18 mouse cellular contexts compared by ENCODE assay signal in the genomic region with DNA sequence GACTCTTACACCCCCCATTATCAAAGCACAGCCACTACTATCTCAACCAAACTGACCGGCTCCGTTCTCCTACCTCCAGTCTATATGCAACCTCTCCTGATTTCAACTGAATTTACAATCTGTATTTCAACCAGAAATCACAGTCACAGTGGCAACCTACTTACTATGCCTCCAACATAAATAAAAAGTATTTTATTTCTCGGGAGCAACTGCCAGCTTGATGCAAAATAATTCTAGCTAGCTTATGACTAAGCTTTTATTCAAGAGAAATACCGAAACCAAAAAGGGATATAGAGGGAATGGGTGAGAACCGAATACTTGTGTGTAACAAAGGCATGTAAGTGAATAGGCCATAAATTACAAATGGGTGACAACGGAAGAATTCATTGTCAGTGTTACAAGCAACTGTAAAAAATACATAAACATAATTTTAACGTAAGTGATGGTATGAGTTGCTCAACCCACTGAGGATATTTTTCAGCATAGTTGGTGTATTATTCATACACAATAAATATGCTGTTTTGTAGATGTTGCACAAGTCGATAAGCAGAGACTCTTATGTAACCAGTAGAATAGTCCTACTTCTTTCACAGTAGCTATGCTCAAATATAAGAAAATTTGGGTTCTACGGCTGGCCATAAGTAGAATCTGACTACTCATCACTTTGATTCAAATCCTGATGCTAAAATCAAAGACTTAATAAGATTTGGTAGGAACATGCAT.
DNase-seq lines count a peak whose midpoint lies in the region; ATAC-seq and TF ChIP-seq lines count a peak whose summit lies in the region.
"Had no signal": no experiment of that assay in that cellular context is flagged by ENCODE, and none has a peak within 500 bp of the region (broad histone marks: within the 10 kb centered on the region; RNA-seq: fewer than 3 reads in every experiment).

No protein-coding gene starts in this region.

- DNase-seq in layer of hippocampus, adult 2 months (ENCODE audit: low spot score in 2 of 2), result no peak
- DNase-seq in layer of hippocampus, adult 11-12 months (ENCODE audit: low spot score), result no peak
- peak; percentile 79 for DNase-seq in lung, postnatal 0 days (ENCODE audit: low spot score)
- no peak for DNase-seq in lung, postnatal 4 days
- peak; percentile 51 for DNase-seq in brain, adult 2 months (ENCODE audit: low read depth, low spot score)
- DNase-seq in heart, adult 8-10 months (ENCODE audit: low spot score), result no peak
- no peak for DNase-seq in layer of hippocampus, adult 9-11 months
- DNase-seq: adrenal gland, postnatal 10 days; forebrain, postnatal 0 days; gastrocnemius, postnatal 10 days; gastrocnemius, postnatal 36 days; heart, adult 2 months had no signal

- peak overlapping the region; percentile 62 for H3K27ac ChIP-seq in layer of hippocampus, adult 2 months
- no peak overlapping the region for H3K27ac ChIP-seq in lung, postnatal 0 days (ENCODE audit: low read length)
- H3K27ac ChIP-seq in olfactory bulb, adult 2 months (ENCODE audit: insufficient read depth, low read depth, low read length), result peak overlapping the region; percentile 27; the same call in 1 of the 2 replicates
- H3K27ac ChIP-seq: heart, adult 2 months; hindbrain, embryonic 12.5 days; hindbrain, embryonic 15.5 days had no signal

- H3K9ac ChIP-seq in lung, postnatal 0 days (replicated peaks; ENCODE audit: low read depth), result no peak overlapping the region
- H3K9ac ChIP-seq: forebrain, postnatal 0 days; hindbrain, embryonic 12.5 days; hindbrain, embryonic 15.5 days had no signal

- H3K36me3 ChIP-seq in lung, postnatal 0 days (ENCODE audit: insufficient read depth, low read length), result no peaks in the 10 kb centered on the region
- H3K36me3 ChIP-seq: hindbrain, embryonic 12.5 days; hindbrain, embryonic 15.5 days had no signal

- TF ChIP-seq POLR2A in olfactory bulb, adult 2 months (IDR thresholded peaks at IDR 0.05; ENCODE audit: insufficient read depth, low read depth, low read length), result no peak

- no peak overlapping the region for H3K4me3 ChIP-seq in layer of hippocampus, adult 2 months
- H3K4me3 ChIP-seq in lung, postnatal 0 days (ENCODE audit: low read depth, low read length), result no peak overlapping the region
- H3K4me3 ChIP-seq in olfactory bulb, adult 2 months (ENCODE audit: insufficient read depth, low read depth, low read length), result no peak overlapping the region
- H3K4me3 ChIP-seq: heart, adult 2 months; hindbrain, embryonic 12.5 days; hindbrain, embryonic 15.5 days had no signal

- H3K4me1 ChIP-seq in lung, postnatal 0 days (ENCODE audit: insufficient read depth, low read depth, low read length), result no peaks in the 10 kb centered on the region
- peaks cover 20% of the 10 kb centered on the region for H3K4me1 ChIP-seq in olfactory bulb, adult 2 months (ENCODE audit: control insufficient read depth, insufficient read depth, low read length)
- H3K4me1 ChIP-seq: hindbrain, embryonic 12.5 days; hindbrain, embryonic 15.5 days had no signal

- peak; percentile 59 for ATAC-seq in lung, postnatal 0 days
- ATAC-seq: forebrain, embryonic 14.5 days; forebrain, postnatal 0 days; Patski had no signal

- no peak overlapping the region for H3K4me2 ChIP-seq in lung, postnatal 0 days (replicated peaks; ENCODE audit: low read depth, low read length)
- H3K4me2 ChIP-seq: heart, embryonic 11.5 days; hindbrain, embryonic 12.5 days; hindbrain, embryonic 15.5 days had no signal

- TF ChIP-seq EP300 in lung, postnatal 0 days (IDR thresholded peaks at IDR 0.05), result peak; percentile 50; the same call in 1 of the 2 replicates

- WGBS in lung, postnatal 0 days, result 76% methylated on average over 9 of the region's 9 CpGs
- 65% methylated on average over 9 of the region's 9 CpGs for WGBS in olfactory bulb, adult 2 months

- H3K9me3 ChIP-seq in lung, postnatal 0 days (ENCODE audit: low read length), result no peaks in the 10 kb centered on the region
- H3K9me3 ChIP-seq: hindbrain, embryonic 12.5 days; hindbrain, embryonic 15.5 days had no signal

- no peaks in the 10 kb centered on the region for H3K27me3 ChIP-seq in lung, postnatal 0 days (replicated peaks; ENCODE audit: insufficient read depth, low read length)
- H3K27me3 ChIP-seq: hindbrain, embryonic 12.5 days; hindbrain, embryonic 15.5 days had no signal

- no peak for TF ChIP-seq CTCF in layer of hippocampus, adult 2 months (conservative IDR thresholded peaks at IDR 0.05)
- no peak for TF ChIP-seq CTCF in lung, postnatal 0 days (IDR thresholded peaks at IDR 0.05)
- no peak for TF ChIP-seq CTCF in olfactory bulb, adult 2 months (IDR thresholded peaks at IDR 0.05; ENCODE audit: insufficient read depth, low read depth, low read length)

Comparison
In these comparisons a context has a peak if more than half of its experiments do, and no peak if none do; other contexts are left out.
1. DNase-seq: peak in lung, postnatal 0 days (single experiment) and brain, adult 2 months (single experiment); none in layer of hippocampus, adult 2 months (0 of 2), layer of hippocampus, adult 11-12 months (single experiment), lung, postnatal 4 days (0 of 2), heart, adult 8-10 months (single experiment) and layer of hippocampus, adult 9-11 months (single experiment).